Mouse (Mus musculus): Measurements from ENCODE around the gene Nedd4.

GRCm38 (mm10) chr9:72724491-72725221 lies 62.5 kb downstream of the Nedd4 start:
- no peak for TF ChIP-seq GABPA (IDR thresholded peaks at IDR 0.05; ENCODE audit: low read depth, low read length)
- no peak for TF ChIP-seq ZC3H11A (IDR thresholded peaks at IDR 0.05; ENCODE audit: low read depth, low read length)
- no peak for TF ChIP-seq NELFE (IDR thresholded peaks at IDR 0.05; ENCODE audit: low read depth, low read length)
- no peak for TF ChIP-seq EP300 (IDR thresholded peaks at IDR 0.05; ENCODE audit: low read depth in 1 of 2, low read length in 2 of 2)
